Mouse (Mus musculus) G1E (cell line): ENCODE results near the gene Shmt2. TPM values are rescaled to one million over a fixed set of nuclear protein-coding genes. Genes with fewer than 3 reads are reported as not detected.

Source experiments
- ATAC-seq: 2 replicates; pipeline ENCODE4 v1.8.0; 2016; ENCODE audit warnings: mild to moderate bottlenecking; ENCODE audit not compliant: insufficient number of reproducible peaks, poor library complexity, low FRiP score, severe bottlenecking; ENCODE audit errors: extremely low read depth
- DNase-seq: peaks from one replicate; pipeline ENCODE4 v3.0.0; 2012; ENCODE audit warnings: low spot score
- H3K27me3 ChIP-seq: 2 replicates; pipeline ENCODE4 v1.6.1; 2012; ENCODE audit warnings: mild to moderate bottlenecking, low read length, inconsistent platforms; ENCODE audit not compliant: insufficient read depth
- H3K36me3 ChIP-seq: replicated peaks from 2 replicates; pipeline ENCODE3; 2012; ENCODE audit warnings: mild to moderate bottlenecking, inconsistent platforms
- H3K4me1 ChIP-seq: 2 replicates; pipeline ENCODE4 v1.6.1; 2012; ENCODE audit warnings: low read depth, low read length, inconsistent platforms, mixed read lengths; ENCODE audit not compliant: insufficient read depth
- H3K4me3 ChIP-seq: 2 replicates; pipeline ENCODE4 v1.5.1; 2012; ENCODE audit warnings: low read depth, mild to moderate bottlenecking, inconsistent platforms, low read length, moderate library complexity, mixed read lengths
- H3K9me3 ChIP-seq: replicated peaks from 2 replicates; pipeline ENCODE4 v1.6.1; 2012; ENCODE audit warnings: inconsistent platforms
- CTCF ChIP-seq: IDR thresholded peaks from 2 replicates; pipeline ENCODE4 v1.5.1; 2012; ENCODE audit warnings: low read depth, low read length, inconsistent platforms, mixed read lengths
- GATA1 ChIP-seq: IDR thresholded peaks from 2 replicates; pipeline ENCODE4 v1.6.1; 2012; ENCODE audit warnings: borderline replicate concordance, low read length, inconsistent platforms, mixed read lengths
- GATA2 ChIP-seq: IDR thresholded peaks from 2 replicates; pipeline ENCODE4 v1.6.1; 2012; ENCODE audit warnings: low read depth, low read length, inconsistent platforms, borderline replicate concordance
- POLR2AphosphoS5 ChIP-seq: IDR thresholded peaks from 2 replicates; pipeline ENCODE4 v1.6.1; 2012; ENCODE audit warnings: low read depth, low read length, inconsistent platforms; ENCODE audit not compliant: insufficient replicate concordance
- TAL1 ChIP-seq: conservative IDR thresholded peaks from 2 replicates; pipeline ENCODE4 v1.6.1; 2012; ENCODE audit warnings: low read depth, low read length, inconsistent platforms, mixed read lengths
- polyA plus RNA-seq: library from polyadenylated mRNA; stranded (reverse); fragments of >175 nt; gene quantifications from 2 replicates; pipeline ENCODE4 v1.2.3, GENCODE M21; 2012
- total RNA-seq, 2 experiments: library from RNA; stranded (forward) in 1 of 2; stranded (reverse) in 1 of 2; fragments of 200-1000 nt in 1 of 2; fragments of >200 nt in 1 of 2; fragmentation: Nextera tagmentation in 1 of 2; gene quantifications; 2 replicates each; pipeline ENCODE4 v1.2.3; 2014 to 2017

Gene Shmt2
- total and polyA plus RNA-seq, 3 experiments = 238 to 702 (median 338) TPM

- no peak for DNase-seq
- H3K27me3 ChIP-seq = peaks cover 31% of the 10 kb centered on the region
- H3K9me3 ChIP-seq = no peaks in the 10 kb centered on the region
- ATAC-seq = no peak
- peaks cover 42% of the 10 kb centered on the region for H3K36me3 ChIP-seq
- peak overlapping the region; percentile 77 for H3K4me3 ChIP-seq
- no peak for TF ChIP-seq POLR2AphosphoS5
- no peak for TF ChIP-seq TAL1
- TF ChIP-seq CTCF = no peak
- TF ChIP-seq GATA2 = no peak
- no peak for TF ChIP-seq GATA1
- H3K4me1 ChIP-seq = peaks cover 99% of the 10 kb centered on the region
Observed at GRCm38 (mm10) chr10:127514111-127514698, 8.0 kb downstream of the Shmt2 start.

GRCm38 (mm10) chr10:127513501-127514091, 8.6 kb downstream of the Shmt2 start:
- DNase-seq = peak; percentile 79
- Histone ChIP-seq H3K36me3 (peaks cover 36% of the 10 kb centered on the region), H3K4me3 (peak overlapping the region; percentile 77), H3K9me3 (no peaks in the 10 kb centered on the region), H3K27me3 (peaks cover 33% of the 10 kb centered on the region), H3K4me1 (peaks cover 98% of the 10 kb centered on the region)
- no peak for TF ChIP-seq GATA1
- TF ChIP-seq CTCF = no peak
- no peak for TF ChIP-seq GATA2
- TF ChIP-seq POLR2AphosphoS5 = no peak
- TF ChIP-seq TAL1 = no peak
- peak; percentile 29 for ATAC-seq

- H3K9me3 ChIP-seq = no peaks in the 10 kb centered on the region
- peak overlapping the region; percentile 77 for H3K4me3 ChIP-seq
- peaks cover 97% of the 10 kb centered on the region for H3K4me1 ChIP-seq
- TF ChIP-seq CTCF (peak; percentile 100), POLR2AphosphoS5 (no peak), GATA2 (no peak), TAL1 (no peak), GATA1 (no peak)
- peaks cover 36% of the 10 kb centered on the region for H3K27me3 ChIP-seq
- peaks cover 28% of the 10 kb centered on the region for H3K36me3 ChIP-seq
- peak; percentile 17; the same call in 1 of the 2 replicates for ATAC-seq
- peak; percentile 74 for DNase-seq
Observed at GRCm38 (mm10) chr10:127512813-127513212, 9.4 kb downstream of the Shmt2 start.

GRCm38 (mm10) chr10:127512307-127512666, 10.0 kb downstream of the Shmt2 start:
- H3K9me3 ChIP-seq = no peaks in the 10 kb centered on the region
- H3K36me3 ChIP-seq = peaks cover 23% of the 10 kb centered on the region
- peaks cover 91% of the 10 kb centered on the region for H3K4me1 ChIP-seq
- TF ChIP-seq POLR2AphosphoS5 (no peak), CTCF (no peak), GATA1 (no peak), TAL1 (no peak), GATA2 (no peak)
- no peak for DNase-seq
- H3K4me3 ChIP-seq = peak overlapping the region; percentile 77
- ATAC-seq = no peak
- H3K27me3 ChIP-seq = peaks cover 41% of the 10 kb centered on the region

GRCm38 (mm10) chr10:127511634-127512306, 10.5 kb downstream of the Shmt2 start:
- ATAC-seq (no peak), DNase-seq (no peak)
- Histone ChIP-seq H3K4me1 (peaks cover 86% of the 10 kb centered on the region), H3K9me3 (no peaks in the 10 kb centered on the region), H3K4me3 (peak overlapping the region; percentile 77), H3K27me3 (peaks cover 46% of the 10 kb centered on the region), H3K36me3 (peaks cover 18% of the 10 kb centered on the region)
- TF ChIP-seq GATA1 = no peak
- TF ChIP-seq GATA2 = no peak
- no peak for TF ChIP-seq POLR2AphosphoS5
- no peak for TF ChIP-seq CTCF
- TF ChIP-seq TAL1 = no peak

GRCm38 (mm10) chr10:127510895-127511617, 11.2 kb downstream of the Shmt2 start:
- no peak for DNase-seq

More at GRCm38 (mm10) chr10:127510895-127511617, 11.2 kb downstream of the Shmt2 start:
- Histone ChIP-seq H3K4me1 (peaks cover 79% of the 10 kb centered on the region), H3K27me3 (peaks cover 50% of the 10 kb centered on the region), H3K4me3 (peak overlapping the region; percentile 77; the same call in 1 of the 2 replicates), H3K9me3 (no peaks in the 10 kb centered on the region), H3K36me3 (peaks cover 11% of the 10 kb centered on the region)
- TF ChIP-seq GATA2 (no peak), GATA1 (no peak), CTCF (no peak), TAL1 (no peak), POLR2AphosphoS5 (no peak)
- ATAC-seq = no peak
